Mouse (Mus musculus): Measurements from ENCODE around the gene Ubac2.

Ubac2 gene

DNA sequence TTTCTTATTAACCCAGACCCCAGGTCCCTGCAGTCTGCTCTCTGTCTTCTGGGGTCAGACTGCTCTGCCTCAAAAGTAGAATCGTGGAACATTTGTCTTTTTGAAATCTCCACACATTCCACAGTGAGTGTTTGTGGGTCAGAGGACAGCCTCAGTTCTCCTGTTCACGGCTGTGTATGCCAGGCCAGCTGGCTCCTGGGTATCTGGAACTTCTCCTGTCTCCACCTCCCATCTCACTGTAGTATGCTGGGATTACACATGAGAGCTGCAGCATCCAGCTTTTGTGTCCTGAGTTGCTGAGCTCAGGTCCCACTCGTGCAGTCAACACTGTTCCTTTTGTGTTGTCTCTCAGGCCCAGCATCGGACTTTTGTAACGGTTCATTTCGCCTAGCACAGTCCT lies 46.5 kb downstream of the Ubac2 start:
- no peak for DNase-seq (ENCODE audit: low spot score in 2 of 2)

DNA sequence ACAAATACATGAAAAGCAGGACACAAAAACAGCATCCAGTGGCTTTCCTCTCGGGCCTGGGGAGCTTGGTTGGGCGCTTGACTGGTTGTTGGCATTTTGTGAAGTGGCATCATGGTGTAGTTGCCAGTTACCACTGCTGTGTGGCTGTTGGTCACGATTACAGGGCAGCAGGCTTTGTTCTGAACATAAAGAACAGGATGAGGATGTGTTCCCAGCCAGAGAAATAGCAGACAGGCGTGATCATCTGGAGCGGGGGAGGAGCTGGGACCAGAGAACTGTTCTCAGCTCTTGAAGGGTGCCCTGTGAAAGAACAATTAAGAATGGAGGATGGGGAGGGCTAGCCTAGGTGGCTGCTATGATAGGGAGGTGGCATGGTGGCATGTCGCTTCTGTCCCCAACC lies 48.5 kb downstream of the Ubac2 start:
- no peak for DNase-seq (ENCODE audit: low spot score in 2 of 2)

GRCm38 (mm10) chr14:121927451-121927850 lies 49.0 kb downstream of the Ubac2 start:
- DNase-seq (ENCODE audit: low spot score in 2 of 2), result no peak

DNA sequence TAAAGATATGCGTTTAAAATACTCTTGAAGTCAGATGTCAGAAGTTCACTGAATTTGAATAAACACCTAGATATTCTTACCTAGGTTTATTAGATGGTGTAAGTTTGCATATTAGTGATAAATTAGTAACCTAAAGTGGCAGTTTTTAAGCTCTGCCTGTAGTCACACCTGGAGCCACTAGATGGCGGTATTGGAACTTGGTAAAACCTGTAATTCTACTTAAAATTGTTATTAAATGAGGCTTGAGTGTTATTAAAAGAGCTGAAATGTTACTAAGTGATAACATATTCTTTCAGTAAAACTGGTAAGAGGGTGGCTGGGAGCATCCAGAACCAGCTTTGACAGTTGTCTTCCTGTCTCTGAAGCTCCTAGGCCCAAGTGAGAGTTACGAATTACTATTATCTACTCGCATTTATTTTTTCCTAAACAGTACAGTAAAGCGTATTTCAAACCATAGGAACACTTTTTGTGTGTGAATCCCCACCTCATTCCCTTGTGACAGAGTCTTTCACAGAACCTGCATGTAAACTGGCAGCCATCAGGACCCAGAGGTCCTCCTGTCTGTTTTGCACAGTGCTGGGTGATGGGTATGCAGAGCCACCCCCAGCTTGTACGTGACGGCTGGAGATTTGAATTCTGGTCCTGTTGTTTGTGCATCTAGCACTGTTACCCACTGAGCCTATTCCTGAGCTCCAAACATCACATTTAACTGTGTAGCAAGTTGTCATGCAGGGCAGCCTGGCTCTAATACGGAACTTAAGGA lies 50.1 kb downstream of the Ubac2 start:
- no peak for DNase-seq (ENCODE audit: low spot score in 2 of 2)

GRCm38 (mm10) chr14:121929243-121929951 lies 51.0 kb downstream of the Ubac2 start:
- DNase-seq (ENCODE audit: low spot score in 2 of 2), result no peak

GRCm38 (mm10) chr14:121930731-121931383 lies 52.4 kb downstream of the Ubac2 start:
- no peak for DNase-seq (ENCODE audit: low spot score in 2 of 2)

DNA sequence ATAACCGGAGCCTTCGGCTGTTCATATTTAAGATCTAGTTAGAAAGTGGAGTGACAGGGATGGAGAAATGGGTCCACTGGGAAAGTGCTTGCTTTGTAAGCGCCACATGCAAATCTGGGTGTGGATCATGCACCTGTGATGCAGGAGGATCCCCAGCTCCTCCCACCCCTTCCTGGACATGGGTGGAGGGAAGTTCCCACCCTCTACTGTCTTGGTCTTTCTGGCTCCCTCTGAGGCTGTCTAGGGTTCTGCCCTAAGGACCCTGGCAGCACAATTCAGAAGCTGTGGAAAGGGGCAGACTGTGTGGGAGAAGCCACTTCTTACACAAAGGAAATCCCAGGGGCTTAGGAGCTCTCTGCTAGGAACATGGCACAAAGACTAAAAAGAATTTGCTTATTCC lies 53.2 kb downstream of the Ubac2 start:
- DNase-seq (ENCODE audit: low spot score in 2 of 2), result no peak

- no peak for DNase-seq (ENCODE audit: low spot score in 2 of 2)
Measured at GRCm38 (mm10) chr14:121932180-121932579, 53.8 kb downstream of the Ubac2 start.

GRCm38 (mm10) chr14:121933906-121934596 lies 55.6 kb downstream of the Ubac2 start:
- no peak for DNase-seq (ENCODE audit: low spot score in 2 of 2)

DNA sequence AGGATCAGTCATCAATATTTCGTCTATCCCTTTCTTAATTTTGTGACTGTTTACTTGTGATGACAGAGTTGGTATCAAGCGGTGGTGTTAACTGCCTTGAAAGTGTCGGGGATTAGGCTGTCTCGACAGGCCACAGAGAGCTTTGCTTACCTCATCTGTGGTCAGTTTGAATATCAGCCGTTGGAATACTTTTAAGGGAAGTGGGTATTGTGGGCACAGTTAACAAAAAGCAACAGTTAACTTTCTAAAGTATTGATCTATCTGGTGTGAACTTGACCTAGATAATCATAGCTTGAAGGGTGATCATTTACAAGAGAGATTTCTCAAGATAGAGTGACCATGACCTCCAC lies 56.2 kb downstream of the Ubac2 start:
- DNase-seq (ENCODE audit: low spot score in 2 of 2), result no peak

GRCm38 (mm10) chr14:121936356-121936755 lies 57.9 kb downstream of the Ubac2 start:
- no peak for DNase-seq (ENCODE audit: low spot score in 2 of 2)

GRCm38 (mm10) chr14:121936856-121937255 lies 58.4 kb downstream of the Ubac2 start:
- DNase-seq (ENCODE audit: low spot score in 2 of 2), result no peak

GRCm38 (mm10) chr14:121937601-121938255 lies 59.3 kb downstream of the Ubac2 start:
- DNase-seq (ENCODE audit: low spot score in 2 of 2), result no peak

GRCm38 (mm10) chr14:121938256-121939191 lies 60.1 kb downstream of the Ubac2 start:
- no peak for DNase-seq (ENCODE audit: low spot score in 2 of 2)

DNA sequence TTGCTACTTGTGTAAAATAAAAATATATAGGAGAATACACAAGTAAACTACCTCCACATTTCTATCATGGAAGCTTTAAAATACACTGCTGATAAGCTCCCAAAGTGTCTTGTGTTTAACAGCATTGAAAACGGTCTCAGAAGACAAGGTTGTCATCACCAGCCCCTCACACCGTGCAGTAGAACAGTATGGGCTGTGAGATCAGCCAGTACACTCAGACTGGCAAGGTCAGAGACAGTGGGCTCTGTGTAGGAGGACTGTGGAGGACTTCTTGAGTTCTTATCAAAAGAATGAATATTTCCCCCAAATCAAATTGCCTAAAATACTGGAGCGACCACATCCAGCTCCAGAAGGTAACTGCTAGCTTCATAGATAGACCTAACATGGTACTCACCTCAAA lies 61.2 kb downstream of the Ubac2 start:
- DNase-seq (ENCODE audit: low spot score in 2 of 2), result no peak

GRCm38 (mm10) chr14:121946131-121946530 lies 67.7 kb downstream of the Ubac2 start:
- no peak for DNase-seq (ENCODE audit: low spot score in 2 of 2)

- DNase-seq (ENCODE audit: low spot score in 2 of 2), result no peak
Measured at GRCm38 (mm10) chr14:121946728-121947127, 68.3 kb downstream of the Ubac2 start.

- no peak for DNase-seq (ENCODE audit: low spot score in 2 of 2)
Measured at GRCm38 (mm10) chr14:121947201-121947760, 68.9 kb downstream of the Ubac2 start.

DNA sequence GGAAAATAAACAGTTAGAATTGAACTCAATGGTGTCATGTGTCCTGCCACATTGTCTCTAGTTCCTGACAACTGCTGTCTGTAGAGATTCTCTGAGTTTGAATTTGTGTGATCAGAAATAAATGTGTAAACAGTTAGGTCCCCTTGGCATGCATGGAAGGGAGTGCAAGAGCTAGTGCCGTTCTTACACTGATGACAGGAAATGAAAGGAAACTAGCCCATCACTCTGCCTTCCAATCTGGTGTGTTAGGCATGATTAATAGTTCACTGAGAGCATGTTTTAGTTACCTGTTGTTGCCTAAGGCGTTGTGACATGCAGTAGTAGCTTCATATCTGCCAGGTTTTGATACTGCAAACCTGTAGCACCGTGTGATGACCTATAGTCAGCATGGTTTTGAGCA lies 69.5 kb downstream of the Ubac2 start:
- DNase-seq (ENCODE audit: low spot score in 2 of 2), result no peak

DNA sequence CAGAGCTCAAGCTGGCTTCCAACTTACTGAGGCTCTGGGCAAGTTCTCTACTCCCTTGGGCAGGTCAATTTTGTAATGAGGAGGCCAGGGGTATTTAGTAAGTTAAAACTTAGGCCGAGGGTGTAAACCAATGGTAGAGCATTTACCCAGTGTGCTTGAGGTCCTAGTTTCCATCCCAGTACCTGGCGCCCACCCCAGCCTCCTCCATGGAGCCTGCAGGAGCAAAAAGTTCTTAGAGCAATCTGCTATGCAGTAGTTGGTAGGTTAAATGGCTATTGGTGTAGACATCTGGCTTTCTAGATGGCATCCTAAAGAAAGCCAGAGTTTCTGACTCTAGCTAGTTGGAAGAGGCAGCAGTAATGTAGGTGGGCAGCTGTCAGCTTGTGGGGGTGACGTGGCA lies 71.0 kb downstream of the Ubac2 start:
- DNase-seq (ENCODE audit: low spot score in 2 of 2), result no peak

Measured in right cerebral cortex, postnatal 36 days (tissue).